Mouse (Mus musculus) G1E (cell line): ENCODE data around the gene Mylk4.

Experiments
- CTCF ChIP-seq: IDR thresholded peaks from 2 replicates; pipeline ENCODE4 v1.5.1; 2012; ENCODE audit warnings: low read depth, low read length, inconsistent platforms, mixed read lengths
- GATA1 ChIP-seq: IDR thresholded peaks from 2 replicates; pipeline ENCODE4 v1.6.1; 2012; ENCODE audit warnings: borderline replicate concordance, low read length, inconsistent platforms, mixed read lengths
- GATA2 ChIP-seq: IDR thresholded peaks from 2 replicates; pipeline ENCODE4 v1.6.1; 2012; ENCODE audit warnings: low read depth, low read length, inconsistent platforms, borderline replicate concordance
- TAL1 ChIP-seq: conservative IDR thresholded peaks from 2 replicates; pipeline ENCODE4 v1.6.1; 2012; ENCODE audit warnings: low read depth, low read length, inconsistent platforms, mixed read lengths

- TF ChIP-seq CTCF: no peak
- TF ChIP-seq TAL1: no peak
- no peak for TF ChIP-seq GATA1
- no peak for TF ChIP-seq GATA2
These were observed 18.7 kb upstream of the Mylk4 start, which contains the start of gene D930007J09Rik for GRCm38 (mm10) chr13:32802259-32803081.
